Mouse (Mus musculus) stomach, embryonic 15.5 days (tissue): Measurements from ENCODE around the gene Gmds. TPM values are rescaled to one million over a fixed set of nuclear protein-coding genes. Genes with fewer than 3 reads are reported as not detected.

Experiments
- ATAC-seq: fragments of 200-750 bp; cut with Nextera tagmentation; 2 replicates; pipeline ENCODE4 v1.8.0; 2017; ENCODE audit warnings: low read depth, moderate number of reproducible peaks, moderate TSS enrichment; ENCODE audit not compliant: insufficient read depth, low FRiP score
- H3K27ac ChIP-seq: fragments of 300-500 bp; sonication (generic); 2 replicates; pipeline ENCODE4 v1.5.1; 2015; ENCODE audit warnings: mild to moderate bottlenecking, inconsistent platforms
- H3K27me3 ChIP-seq: fragments of 300-500 bp; sonication (generic); replicated peaks from 2 replicates; pipeline ENCODE4 v1.6.1; 2015; ENCODE audit warnings: inconsistent platforms
- H3K36me3 ChIP-seq: fragments of 300-500 bp; sonication (generic); 2 replicates; pipeline ENCODE4 v1.6.1; 2015; ENCODE audit warnings: inconsistent platforms
- H3K4me1 ChIP-seq: fragments of 300-500 bp; sonication (generic); 2 replicates; pipeline ENCODE4 v1.6.1; 2015; ENCODE audit warnings: inconsistent platforms
- H3K4me2 ChIP-seq: fragments of 300-500 bp; sonication (generic); 2 replicates; pipeline ENCODE4 v1.6.1; 2015; ENCODE audit warnings: mild to moderate bottlenecking, inconsistent platforms
- H3K4me3 ChIP-seq: fragments of 300-500 bp; sonication (generic); replicated peaks from 2 replicates; pipeline ENCODE4 v1.5.1; 2015; ENCODE audit warnings: inconsistent platforms
- H3K9ac ChIP-seq: fragments of 300-500 bp; sonication (generic); 2 replicates; pipeline ENCODE4 v1.6.1; 2015; ENCODE audit warnings: inconsistent platforms
- H3K9me3 ChIP-seq: fragments of 300-500 bp; sonication (generic); 2 replicates; pipeline ENCODE4 v1.6.1; 2016; ENCODE audit warnings: inconsistent platforms
- WGBS: fragments of 180-500 bp; shearing (Covaris S2); methylation state at CpG from one replicate; pipeline ENCODE4 v1.1.7; 2015; 5-methylcytosine and 5-hydroxymethylcytosine counted together
- polyA plus RNA-seq: library from polyadenylated mRNA; unstranded; fragments of >200 nt; fragmentation: Nextera tagmentation; extraction: Ambion mirVana; gene quantifications from 2 replicates; pipeline ENCODE4 v1.2.1, GENCODE M21; 2015

The Gmds gene
- polyA plus RNA-seq, 1 experiment from 2014 or later: 75.2 TPM

DNA sequence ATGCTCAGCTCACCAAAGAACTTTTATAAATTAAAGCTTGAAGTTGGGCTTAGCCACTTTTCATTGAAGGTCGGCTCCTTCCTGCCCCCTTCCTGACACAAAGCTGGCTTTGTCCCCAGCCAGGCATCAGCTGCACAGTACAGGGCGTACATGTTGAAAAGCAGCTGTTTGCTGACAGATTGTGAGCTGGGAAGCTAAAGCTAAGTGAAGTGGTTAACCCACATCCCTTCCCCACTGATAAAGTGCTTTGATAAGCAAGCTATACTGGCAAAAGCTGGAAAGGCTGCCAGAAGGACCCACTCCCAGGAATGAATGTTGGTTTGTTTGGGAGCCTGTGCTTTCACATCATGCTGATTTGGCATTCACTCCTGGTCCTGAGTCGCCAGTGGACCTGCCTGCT is 158.6 kb downstream of the Gmds start:
- Histone ChIP-seq H3K27ac (no peak overlapping the region), H3K4me1 (no peaks in the 10 kb centered on the region), H3K27me3 (no peaks in the 10 kb centered on the region), H3K4me3 (no peak overlapping the region), H3K36me3 (no peaks in the 10 kb centered on the region), H3K9ac (no peak overlapping the region), H3K4me2 (no peak overlapping the region), H3K9me3 (no peaks in the 10 kb centered on the region)
- ATAC-seq: peak; percentile 93
- WGBS: 12% methylated on average over 3 of the region's 3 CpGs

DNA sequence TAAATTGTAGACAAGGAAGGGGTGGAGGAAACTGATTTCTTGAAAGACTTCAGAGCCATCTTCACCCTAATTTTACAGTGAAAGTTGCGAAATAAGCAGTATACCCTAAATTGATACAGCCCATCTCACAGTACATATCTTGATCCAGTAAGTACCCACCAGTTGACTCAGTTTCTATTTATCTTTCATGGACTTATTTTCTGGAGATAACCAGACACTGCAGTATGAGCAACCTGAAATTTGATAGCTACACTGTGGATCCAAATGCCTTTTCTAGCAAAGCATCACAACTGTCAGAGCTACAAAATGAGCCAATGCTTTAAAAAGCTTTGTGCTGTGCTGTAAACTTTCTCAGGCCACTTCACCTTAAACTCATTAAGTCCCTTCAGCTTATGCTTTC is 159.9 kb downstream of the Gmds start:
- no peaks in the 10 kb centered on the region for H3K36me3 ChIP-seq
- H3K9me3 ChIP-seq: no peaks in the 10 kb centered on the region
- H3K4me2 ChIP-seq: no peak overlapping the region
- no peaks in the 10 kb centered on the region for H3K4me1 ChIP-seq
- no peak overlapping the region for H3K27ac ChIP-seq
- no peaks in the 10 kb centered on the region for H3K27me3 ChIP-seq
- no peak for ATAC-seq
- 95% methylated on average over 1 of the region's 1 CpGs for WGBS
- H3K9ac ChIP-seq: no peak overlapping the region
- no peak overlapping the region for H3K4me3 ChIP-seq

DNA sequence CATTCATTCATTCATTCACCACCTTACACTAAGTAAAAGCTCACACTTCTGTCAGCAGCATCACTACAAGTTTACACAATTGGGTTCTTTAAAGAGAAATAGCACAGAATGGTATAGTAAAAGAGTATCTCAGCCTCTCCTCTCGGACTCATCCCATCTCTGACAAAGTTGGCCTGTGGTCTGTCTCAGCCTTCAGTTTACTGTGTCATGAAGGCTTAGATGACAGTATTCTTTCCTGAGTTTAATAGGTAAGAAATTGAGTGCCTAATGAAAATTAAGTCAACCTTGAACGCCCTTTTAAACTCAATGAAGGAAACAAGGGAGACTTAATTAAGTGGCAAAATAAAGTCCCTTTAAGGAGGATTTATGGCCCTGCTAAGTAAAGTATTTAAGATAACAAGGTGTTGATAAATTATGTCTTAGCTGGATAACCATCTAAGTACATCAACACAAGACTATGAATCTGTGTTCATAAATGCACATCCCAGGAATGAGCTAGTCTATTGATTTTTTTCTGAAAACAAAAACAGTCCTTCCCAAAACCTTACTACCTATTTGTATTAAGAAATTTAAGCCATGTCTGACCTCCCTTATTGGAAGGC is 160.6 kb downstream of the Gmds start:
- Histone ChIP-seq H3K4me3 (no peak overlapping the region), H3K27ac (no peak overlapping the region), H3K27me3 (no peaks in the 10 kb centered on the region), H3K4me2 (no peak overlapping the region), H3K36me3 (no peaks in the 10 kb centered on the region), H3K9me3 (no peaks in the 10 kb centered on the region), H3K4me1 (no peaks in the 10 kb centered on the region), H3K9ac (no peak overlapping the region)
- WGBS: 70% methylated on average over 2 of the region's 2 CpGs
- ATAC-seq: no peak

DNA sequence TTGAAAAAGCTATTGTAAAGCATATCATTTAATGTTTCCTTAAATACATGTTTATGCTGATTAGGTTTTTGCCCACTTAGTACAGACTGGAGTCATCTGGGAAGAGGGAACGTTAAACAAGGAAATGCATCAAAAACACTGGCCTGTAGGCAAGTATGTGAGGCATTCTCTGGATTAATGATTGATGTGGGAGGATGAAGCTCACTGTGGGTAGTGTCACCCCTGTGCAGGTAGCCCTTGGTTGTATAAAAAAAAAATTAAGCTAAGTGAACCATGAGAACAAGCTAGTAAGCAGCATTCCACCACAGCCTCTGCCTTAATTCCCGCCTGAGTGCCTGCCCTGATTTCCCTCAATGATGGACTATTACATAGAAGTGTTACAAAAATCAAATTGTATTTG is 163.5 kb downstream of the Gmds start:
- ATAC-seq: no peak
- no peaks in the 10 kb centered on the region for H3K36me3 ChIP-seq
- no peak overlapping the region for H3K4me2 ChIP-seq
- no peak overlapping the region for H3K27ac ChIP-seq
- H3K4me3 ChIP-seq: no peak overlapping the region
- H3K27me3 ChIP-seq: no peaks in the 10 kb centered on the region
- H3K4me1 ChIP-seq: no peaks in the 10 kb centered on the region
- 62% methylated on average over 2 of the region's 2 CpGs for WGBS
- H3K9me3 ChIP-seq: no peaks in the 10 kb centered on the region
- no peak overlapping the region for H3K9ac ChIP-seq

DNA sequence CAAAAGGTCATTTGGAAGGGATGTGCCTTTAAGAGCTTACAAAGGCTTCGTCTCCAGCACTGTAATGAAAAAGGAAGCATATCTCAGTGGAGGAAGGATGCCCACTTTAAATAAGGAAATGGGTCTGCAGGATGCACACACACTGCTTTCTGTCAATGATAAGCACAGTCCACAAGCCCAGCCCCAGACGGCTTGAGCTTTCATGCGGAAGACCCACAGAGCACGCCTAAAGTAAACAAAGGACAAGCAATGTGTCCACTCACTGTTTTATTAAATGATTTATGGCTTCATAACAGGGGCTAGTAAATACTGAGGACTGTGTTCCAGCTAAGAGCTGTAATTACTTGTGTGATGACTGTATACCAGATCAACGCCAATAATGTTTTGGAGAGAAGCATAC is 169.4 kb downstream of the Gmds start:
- Histone ChIP-seq H3K27ac (no peak overlapping the region), H3K4me1 (no peaks in the 10 kb centered on the region), H3K9me3 (no peaks in the 10 kb centered on the region), H3K9ac (no peak overlapping the region), H3K36me3 (no peaks in the 10 kb centered on the region), H3K4me2 (no peak overlapping the region), H3K27me3 (no peaks in the 10 kb centered on the region), H3K4me3 (no peak overlapping the region)
- ATAC-seq: peak; percentile 79
- 9% methylated on average over 5 of the region's 5 CpGs for WGBS

DNA sequence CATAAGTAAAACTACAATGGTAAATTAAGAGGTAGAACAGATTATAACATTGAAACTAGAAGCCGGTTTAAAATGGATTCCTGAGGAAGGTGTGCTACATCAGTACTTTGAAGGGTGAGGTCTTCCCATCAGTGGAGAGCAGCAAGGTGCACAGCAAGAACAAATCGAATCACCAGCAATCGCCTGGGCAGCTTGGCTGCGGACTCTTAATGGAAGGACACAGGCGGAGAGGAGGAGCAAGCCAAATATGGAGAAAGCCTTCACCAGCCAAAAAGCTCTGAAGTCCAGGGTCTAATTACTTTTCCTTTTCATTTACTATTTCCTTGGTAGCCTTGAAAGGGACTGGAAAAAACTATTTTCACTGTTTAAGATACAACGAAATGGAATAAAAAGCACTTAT is 170.7 kb downstream of the Gmds start:
- WGBS: 79% methylated on average over 6 of the region's 6 CpGs
- Histone ChIP-seq H3K4me1 (no peaks in the 10 kb centered on the region), H3K9me3 (no peaks in the 10 kb centered on the region), H3K27ac (no peak overlapping the region), H3K9ac (no peak overlapping the region), H3K4me3 (no peak overlapping the region), H3K36me3 (no peaks in the 10 kb centered on the region), H3K27me3 (no peaks in the 10 kb centered on the region), H3K4me2 (no peak overlapping the region)
- no peak for ATAC-seq

DNA sequence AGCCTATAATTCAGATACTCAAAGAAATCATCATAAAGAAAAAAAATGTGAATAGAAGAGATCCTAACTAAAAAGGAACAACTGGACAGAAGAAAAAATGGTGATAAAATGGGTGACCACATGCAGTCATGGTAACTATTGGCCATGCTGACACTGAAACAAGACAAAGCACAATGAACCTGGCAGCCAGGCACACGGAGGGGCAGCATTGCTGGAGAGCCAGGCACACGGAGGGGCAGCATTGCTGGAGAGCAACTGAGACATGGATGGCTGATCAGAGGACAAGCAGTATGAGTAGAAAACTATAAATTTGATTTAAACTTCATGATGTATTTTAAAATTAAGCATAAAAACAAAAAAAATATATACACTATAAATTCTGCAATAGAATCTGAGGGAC is 173.0 kb downstream of the Gmds start:
- no peak overlapping the region for H3K4me2 ChIP-seq
- H3K36me3 ChIP-seq: no peaks in the 10 kb centered on the region
- H3K9me3 ChIP-seq: no peaks in the 10 kb centered on the region
- 66% methylated on average over 2 of the region's 2 CpGs for WGBS
- H3K27me3 ChIP-seq: no peaks in the 10 kb centered on the region
- no peaks in the 10 kb centered on the region for H3K4me1 ChIP-seq
- H3K27ac ChIP-seq: no peak overlapping the region
- no peak overlapping the region for H3K4me3 ChIP-seq
- no peak overlapping the region for H3K9ac ChIP-seq
- no peak for ATAC-seq

DNA sequence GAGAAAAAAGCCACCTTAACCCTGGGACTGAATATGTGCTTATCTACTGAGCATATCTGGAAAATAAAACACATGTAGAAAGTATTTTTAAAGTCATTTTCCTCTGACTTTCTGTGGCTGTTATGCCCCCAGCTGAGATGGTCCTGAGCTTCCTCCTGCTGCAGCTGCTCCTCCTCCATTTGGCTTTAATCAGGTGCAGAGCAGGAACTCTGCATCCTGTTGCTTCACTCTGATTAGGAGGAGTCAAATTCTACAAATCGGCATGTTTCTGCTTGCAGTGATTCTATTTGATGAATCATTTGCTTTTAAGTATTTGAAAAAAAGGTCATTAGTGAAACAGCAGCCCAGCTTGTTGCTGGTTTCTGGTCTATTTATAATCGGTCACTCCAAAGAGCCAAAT is 177.0 kb downstream of the Gmds start:
- 32% methylated on average over 2 of the region's 2 CpGs for WGBS
- H3K4me3 ChIP-seq: no peak overlapping the region

DNA sequence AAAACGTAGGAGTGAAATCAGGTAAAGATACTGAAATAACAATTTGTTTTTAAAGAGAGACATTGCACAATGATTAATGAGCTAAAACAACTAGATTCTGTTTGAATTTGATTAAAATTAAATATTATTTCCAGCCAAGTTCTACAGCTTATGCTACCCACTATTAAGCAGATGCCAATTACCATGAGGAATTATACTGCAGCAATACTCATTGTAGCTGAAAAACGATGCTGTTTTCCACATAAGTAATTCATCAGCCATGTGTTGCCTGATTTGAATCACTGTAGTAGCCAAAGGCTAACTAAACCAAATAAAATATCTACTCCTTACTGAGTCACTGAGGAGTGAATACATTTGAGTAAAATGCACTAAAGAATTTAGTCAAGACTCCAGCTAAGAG is 180.3 kb downstream of the Gmds start:
- no peak overlapping the region for H3K4me3 ChIP-seq
- no peaks in the 10 kb centered on the region for H3K27me3 ChIP-seq
- no peak overlapping the region for H3K9ac ChIP-seq
- no peaks in the 10 kb centered on the region for H3K36me3 ChIP-seq
- no peak for ATAC-seq
- no peak overlapping the region for H3K4me2 ChIP-seq
- H3K27ac ChIP-seq: no peak overlapping the region
- WGBS: 72% methylated on average over 2 of the region's 2 CpGs
- no peaks in the 10 kb centered on the region for H3K4me1 ChIP-seq
- H3K9me3 ChIP-seq: no peaks in the 10 kb centered on the region

More for the DNA sequence above, 177.0 kb downstream of the Gmds start:
- ATAC-seq: no peak
- Histone ChIP-seq H3K9ac (no peak overlapping the region), H3K36me3 (no peaks in the 10 kb centered on the region), H3K4me2 (no peak overlapping the region), H3K27me3 (no peaks in the 10 kb centered on the region), H3K9me3 (no peaks in the 10 kb centered on the region), H3K4me1 (no peaks in the 10 kb centered on the region), H3K27ac (no peak overlapping the region)

DNA sequence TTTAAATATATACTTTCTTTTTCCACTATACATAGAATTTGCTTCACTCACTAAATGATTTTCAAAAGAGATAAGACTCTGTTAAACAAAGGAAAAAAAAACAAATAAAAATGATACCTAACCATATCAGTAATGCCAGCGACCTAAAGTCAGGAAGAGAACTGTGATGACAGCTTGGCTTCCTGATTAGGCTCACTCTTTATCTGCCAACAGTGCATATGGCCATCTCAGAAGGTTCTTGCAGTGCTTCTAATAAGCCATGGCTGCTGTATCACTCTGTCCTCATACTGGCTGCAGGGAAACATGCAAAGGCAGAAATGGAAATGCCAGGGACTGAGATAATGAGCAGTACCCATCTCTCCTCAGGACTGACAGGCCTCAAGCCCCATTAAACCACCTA is 192.6 kb downstream of the Gmds start:
- Histone ChIP-seq H3K9ac (no peak overlapping the region), H3K4me1 (no peaks in the 10 kb centered on the region), H3K36me3 (no peaks in the 10 kb centered on the region), H3K27me3 (no peaks in the 10 kb centered on the region), H3K4me2 (no peak overlapping the region), H3K9me3 (no peaks in the 10 kb centered on the region), H3K4me3 (no peak overlapping the region), H3K27ac (no peak overlapping the region)
- 40% methylated on average over 1 of the region's 1 CpGs for WGBS
- ATAC-seq: no peak

DNA sequence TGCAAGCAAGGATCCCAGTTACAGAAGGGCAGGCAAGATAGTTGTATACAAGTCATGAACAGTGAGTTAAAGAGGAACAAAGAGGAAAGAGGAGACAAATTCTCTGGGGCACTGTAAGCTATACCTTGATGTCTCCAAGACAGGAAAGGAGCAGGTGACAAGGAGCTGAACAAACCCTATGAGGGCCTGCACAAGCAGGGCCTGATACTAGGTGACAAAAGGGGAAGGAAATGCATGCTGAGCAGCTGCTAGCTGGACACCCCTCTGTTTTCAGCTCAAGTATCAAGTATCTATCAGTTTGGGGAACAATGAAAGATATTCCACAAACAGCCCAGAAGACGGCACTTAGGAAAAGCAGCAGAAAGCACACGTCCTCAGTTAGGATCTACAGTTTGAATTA is 193.4 kb downstream of the Gmds start:
- Histone ChIP-seq H3K9ac (no peak overlapping the region), H3K4me2 (no peak overlapping the region), H3K4me1 (no peaks in the 10 kb centered on the region), H3K27me3 (no peaks in the 10 kb centered on the region), H3K27ac (no peak overlapping the region), H3K36me3 (no peaks in the 10 kb centered on the region), H3K4me3 (no peak overlapping the region), H3K9me3 (no peaks in the 10 kb centered on the region)
- WGBS: 55% methylated on average over 2 of the region's 2 CpGs
- ATAC-seq: no peak

DNA sequence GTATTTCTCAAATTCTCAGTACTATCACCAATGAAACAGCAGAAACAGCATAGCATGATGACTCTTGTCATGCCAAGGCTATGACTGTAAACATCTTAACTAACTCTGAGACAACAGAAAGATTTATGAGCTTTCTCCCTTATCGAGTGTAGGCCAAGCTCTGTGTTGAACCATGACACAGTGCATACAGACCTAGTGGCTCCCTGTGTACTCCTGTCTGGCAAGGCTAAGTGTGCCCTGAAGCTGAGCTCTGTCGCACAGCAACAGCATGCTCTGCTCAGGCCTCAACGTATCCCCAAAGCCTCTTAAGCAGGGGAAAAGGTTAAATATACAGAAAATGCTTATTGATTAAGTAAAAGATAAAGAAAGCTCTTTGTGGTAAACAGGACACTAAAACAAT is 194.9 kb downstream of the Gmds start:
- 56% methylated on average over 3 of the region's 3 CpGs for WGBS
- no peaks in the 10 kb centered on the region for H3K36me3 ChIP-seq
- no peaks in the 10 kb centered on the region for H3K27me3 ChIP-seq

DNA sequence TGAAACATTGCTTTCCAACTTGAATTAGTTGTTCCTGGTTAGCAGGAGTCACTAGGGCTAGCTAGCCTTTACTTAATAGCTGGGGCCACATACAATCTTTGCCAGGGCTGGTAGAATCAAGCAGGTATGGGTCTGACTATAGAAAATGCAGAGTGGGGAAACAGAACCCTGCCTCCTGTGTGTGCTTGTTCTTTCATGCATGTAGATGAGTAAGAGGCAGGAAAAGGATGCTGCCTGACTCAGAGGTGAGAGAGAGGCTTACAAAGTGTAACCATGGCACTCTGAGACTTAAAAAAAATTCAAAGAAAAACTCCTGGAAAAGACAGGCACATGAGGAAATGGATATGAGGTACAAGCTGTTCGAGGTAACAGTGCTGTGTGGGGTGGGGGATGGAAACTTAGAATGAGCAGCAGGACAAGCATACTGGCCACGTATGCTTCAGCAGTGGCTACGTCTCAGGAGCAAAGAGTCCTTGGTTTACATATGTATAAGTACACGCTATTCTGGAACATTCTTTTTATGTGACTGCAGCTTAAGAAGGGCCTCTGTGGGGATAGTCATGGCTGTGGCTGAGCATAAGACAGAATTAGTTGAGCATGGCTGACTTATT is 203.8 kb downstream of the Gmds start:
- Histone ChIP-seq H3K27me3 (no peaks in the 10 kb centered on the region), H3K36me3 (no peaks in the 10 kb centered on the region), H3K9me3 (no peaks in the 10 kb centered on the region), H3K27ac (no peak overlapping the region), H3K4me2 (no peak overlapping the region), H3K4me1 (no peaks in the 10 kb centered on the region), H3K4me3 (no peak overlapping the region), H3K9ac (no peak overlapping the region)
- ATAC-seq: no peak
- WGBS: 67% methylated on average over 4 of the region's 4 CpGs

More for the DNA sequence above, 194.9 kb downstream of the Gmds start:
- no peak for ATAC-seq
- H3K9me3 ChIP-seq: no peaks in the 10 kb centered on the region
- H3K27ac ChIP-seq: no peak overlapping the region
- H3K4me1 ChIP-seq: no peaks in the 10 kb centered on the region
- H3K4me2 ChIP-seq: no peak overlapping the region
- H3K9ac ChIP-seq: no peak overlapping the region
- no peak overlapping the region for H3K4me3 ChIP-seq
